In the genomic region with DNA sequence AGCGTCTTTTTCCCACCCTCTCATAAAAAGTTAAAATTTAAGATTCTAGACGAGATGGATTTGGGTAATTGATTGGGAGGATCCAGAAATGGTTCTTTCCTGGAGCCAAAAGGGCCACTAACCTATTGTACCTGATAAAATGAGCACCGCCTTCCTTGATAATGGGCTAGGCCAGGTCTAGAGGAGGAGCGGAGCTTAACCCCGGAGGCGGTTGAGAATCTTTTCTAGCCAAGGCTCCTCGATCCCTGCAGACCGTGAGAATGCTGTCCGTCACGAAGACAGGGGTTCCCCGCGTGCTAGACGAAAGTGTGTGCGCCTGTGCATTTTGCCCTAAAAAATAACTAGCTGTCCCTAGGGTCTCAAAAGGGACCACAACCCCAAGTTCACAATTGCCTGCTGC, we compare ENCODE assay signal across 8 mouse cellular contexts. TPM values are rescaled to one million over a fixed set of nuclear protein-coding genes. Genes with fewer than 3 reads are reported as not detected.
A peak's percentile ranks its signal among the peaks of the same experiment; 100 is the strongest.
DNase-seq lines count a peak whose midpoint lies in the region; ATAC-seq and TF ChIP-seq lines count a peak whose summit lies in the region.

No protein-coding gene starts in this region.

- no peak overlapping the region for H3K27ac ChIP-seq in thymus, adult 2 months (ENCODE audit: control insufficient read depth, insufficient read depth, low read length)
- no peak overlapping the region for H3K27ac ChIP-seq in liver, embryonic 12.5 days

- DNase-seq in thymus, adult 2 months = no peak
- no peak for DNase-seq in thymus, postnatal 10 days (ENCODE audit: low spot score in 2 of 2)
- DNase-seq in spleen, adult 12 weeks (ENCODE audit: low spot score) = no peak
- DNase-seq in testis, postnatal 14 days (ENCODE audit: low spot score) = no peak
- DNase-seq in gastrocnemius, postnatal 36 days = no peak

- WGBS in thymus, adult 2 months = 3% methylated on average over 14 of the region's 14 CpGs
- 1% methylated on average over 14 of the region's 14 CpGs for WGBS in liver, embryonic 12.5 days (ENCODE audit: insufficient replicate concordance)

- no peaks in the 10 kb centered on the region for H3K9me3 ChIP-seq in erythroblast, embryonic 14.5 days (ENCODE audit: control insufficient read depth, low read length)
- no peaks in the 10 kb centered on the region for H3K9me3 ChIP-seq in liver, embryonic 12.5 days (replicated peaks)

- TF ChIP-seq POLR2A in thymus, adult 2 months (IDR thresholded peaks at IDR 0.05; ENCODE audit: control insufficient read depth, extremely low read depth, insufficient read depth, low read length, poor library complexity) = no peak

- no peak for TF ChIP-seq CTCF in thymus, adult 2 months (IDR thresholded peaks at IDR 0.05; ENCODE audit: borderline replicate concordance, control insufficient read depth, extremely low read depth, insufficient read depth, low read length, poor library complexity)

- peak overlapping the region; percentile 49 for H3K9ac ChIP-seq in liver, embryonic 12.5 days

- H3K4me3 ChIP-seq in erythroblast, embryonic 14.5 days (replicated peaks) = peak overlapping the region; percentile 59
- H3K4me3 ChIP-seq in thymus, adult 2 months (ENCODE audit: control insufficient read depth, insufficient read depth, low read length) = peak overlapping the region; percentile 53
- H3K4me3 ChIP-seq in liver, embryonic 12.5 days = peak overlapping the region; percentile 61

- H3K36me3 ChIP-seq in erythroblast, embryonic 14.5 days (ENCODE audit: control insufficient read depth) = no peaks in the 10 kb centered on the region
- H3K36me3 ChIP-seq in thymus, adult 2 months (ENCODE audit: control insufficient read depth, insufficient read depth, low read length) = no peaks in the 10 kb centered on the region
- no peaks in the 10 kb centered on the region for H3K36me3 ChIP-seq in liver, embryonic 12.5 days

- peak overlapping the region; percentile 96 for H3K4me2 ChIP-seq in liver, embryonic 12.5 days

- H3K4me1 ChIP-seq in erythroblast, embryonic 14.5 days (ENCODE audit: control insufficient read depth) = peaks cover 19% of the 10 kb centered on the region
- H3K4me1 ChIP-seq in thymus, adult 2 months (replicated peaks; ENCODE audit: control insufficient read depth, insufficient read depth, low read length) = peaks cover 33% of the 10 kb centered on the region
- H3K4me1 ChIP-seq in liver, embryonic 12.5 days = peaks cover 59% of the 10 kb centered on the region

- intact Hi-C loops in gastrocnemius, postnatal 36 days (cut with DNase I) = no loop called here

- no peak for ATAC-seq in erythroblast, adult 5-6 weeks (replicated peaks; ENCODE audit: low FRiP score, poor library complexity, severe bottlenecking)
- ATAC-seq in liver, embryonic 12.5 days = peak; percentile 27

- H3K27me3 ChIP-seq in erythroblast, embryonic 14.5 days (ENCODE audit: control insufficient read depth) = peaks cover 79% of the 10 kb centered on the region
- peaks cover 10% of the 10 kb centered on the region; the same call in 1 of the 2 replicates for H3K27me3 ChIP-seq in thymus, adult 2 months (ENCODE audit: control insufficient read depth, insufficient read depth, low read length)
- H3K27me3 ChIP-seq in liver, embryonic 12.5 days (replicated peaks) = peaks cover 87% of the 10 kb centered on the region

RNA-seq across cellular contexts. Expression of a gene that starts 17.3 kb away (rescaled TPM):
- polyA plus RNA-seq in erythroblast, embryonic 14.5 days (2012) = not detected in 2 replicates
- total RNA-seq in erythroblast, adult 5-6 weeks (2015; ENCODE audit: low replicate concordance) = not detected in 2 replicates
- not detected in 2 replicates for total RNA-seq in erythroblast, adult 5-6 weeks (2017; ENCODE audit: low replicate concordance)
- 0.09 TPM in 1 of 2 replicates, not detected in the other for polyA plus RNA-seq in thymus, adult 2 months (2012; rRNA removed)
- polyA plus RNA-seq in liver, embryonic 12.5 days (2016; fragmentation: Nextera tagmentation; extraction: Ambion mirVana) = 0.11 TPM in 1 of 2 replicates, not detected in the other
- total RNA-seq in gastrocnemius, postnatal 36 days (2021) = not detected

RNA-seq across cellular contexts. Expression of a gene that starts 17.4 kb away (rescaled TPM):
- polyA plus RNA-seq in erythroblast, embryonic 14.5 days (2012) = 0.05 TPM in 1 of 2 replicates, not detected in the other
- total RNA-seq in erythroblast, adult 5-6 weeks (2015; ENCODE audit: low replicate concordance) = 1.0 and 1.3 TPM in 2 replicates
- 0.28 and 5.7 TPM in 2 replicates for total RNA-seq in erythroblast, adult 5-6 weeks (2017; ENCODE audit: low replicate concordance)
- 4.5 and 6.8 TPM in 2 replicates for polyA plus RNA-seq in thymus, adult 2 months (2012; rRNA removed)
- polyA plus RNA-seq in liver, embryonic 12.5 days (2016; fragmentation: Nextera tagmentation; extraction: Ambion mirVana) = 1.8 and 3.9 TPM in 2 replicates
- 100 to 1,000 TPM; 236 to 254 TPM for total RNA-seq in gastrocnemius, postnatal 36 days (2021)

RNA-seq across cellular contexts. Expression of a gene that starts 22.8 kb away (rescaled TPM):
- 0.08 TPM in 1 of 2 replicates, not detected in the other for polyA plus RNA-seq in erythroblast, embryonic 14.5 days (2012)
- 2.1 TPM in 1 of 2 replicates, not detected in the other for total RNA-seq in erythroblast, adult 5-6 weeks (2015; ENCODE audit: low replicate concordance)
- total RNA-seq in erythroblast, adult 5-6 weeks (2017; ENCODE audit: low replicate concordance) = not detected in 2 replicates
- polyA plus RNA-seq in thymus, adult 2 months (2012; rRNA removed) = 3.4 and 5.0 TPM in 2 replicates
- polyA plus RNA-seq in liver, embryonic 12.5 days (2016; fragmentation: Nextera tagmentation; extraction: Ambion mirVana) = 0.23 and 0.28 TPM in 2 replicates
- 1 to 10 TPM; 6.7 to 9.6 TPM for total RNA-seq in gastrocnemius, postnatal 36 days (2021)

RNA-seq across cellular contexts. Expression of a gene that starts 29.1 kb away (rescaled TPM):
- polyA plus RNA-seq in erythroblast, embryonic 14.5 days (2012) = not detected in 2 replicates
- not detected in 2 replicates for total RNA-seq in erythroblast, adult 5-6 weeks (2015; ENCODE audit: low replicate concordance)
- not detected in 2 replicates for total RNA-seq in erythroblast, adult 5-6 weeks (2017; ENCODE audit: low replicate concordance)
- polyA plus RNA-seq in thymus, adult 2 months (2012; rRNA removed) = not detected in 2 replicates
- not detected in 2 replicates for polyA plus RNA-seq in liver, embryonic 12.5 days (2016; fragmentation: Nextera tagmentation; extraction: Ambion mirVana)
- total RNA-seq in gastrocnemius, postnatal 36 days (2021) = 1 to 10 TPM in 1 of 2 experiments, under 1 TPM in 1; 0.57 to 1.3 TPM

RNA-seq across cellular contexts. Expression of a gene that starts 29.1 kb away (rescaled TPM):
- 8.5 and 11.1 TPM in 2 replicates for polyA plus RNA-seq in erythroblast, embryonic 14.5 days (2012)
- total RNA-seq in erythroblast, adult 5-6 weeks (2015; ENCODE audit: low replicate concordance) = 11.1 and 23.6 TPM in 2 replicates
- total RNA-seq in erythroblast, adult 5-6 weeks (2017; ENCODE audit: low replicate concordance) = 13.5 and 15.6 TPM in 2 replicates
- 72.3 and 119 TPM in 2 replicates for polyA plus RNA-seq in thymus, adult 2 months (2012; rRNA removed)
- polyA plus RNA-seq in liver, embryonic 12.5 days (2016; fragmentation: Nextera tagmentation; extraction: Ambion mirVana) = 57.6 and 58.7 TPM in 2 replicates
- 1 to 10 TPM; 2.1 to 3.6 TPM for total RNA-seq in gastrocnemius, postnatal 36 days (2021)
